ENCODE assay signal across 12 mouse cellular contexts in genomic region chr15:85295544-85295943, GRCm38 (mm10). TPM values are rescaled to one million over a fixed set of nuclear protein-coding genes. Genes with fewer than 3 reads are reported as not detected.
DNase-seq lines count a peak whose midpoint lies in the region; ATAC-seq and TF ChIP-seq lines count a peak whose summit lies in the region.
"Had no signal": no experiment of that assay in that cellular context is flagged by ENCODE, and none has a peak within 500 bp of the region (broad histone marks: within the 10 kb centered on the region; RNA-seq: fewer than 3 reads in every experiment).

No protein-coding gene starts in this region.

- no peak for TF ChIP-seq CTCF in kidney, postnatal 0 days (IDR thresholded peaks at IDR 0.05; ENCODE audit: low read depth)

- peak overlapping the region; percentile 71 for H3K27ac ChIP-seq in midbrain, embryonic 14.5 days (replicated peaks; ENCODE audit: low read depth, low read length)
- H3K27ac ChIP-seq in midbrain, embryonic 10.5 days (replicated peaks): no peak overlapping the region
- H3K27ac ChIP-seq in kidney, postnatal 0 days: peak overlapping the region; percentile 37; the same call in 1 of the 2 replicates
- H3K27ac ChIP-seq: neural tube, embryonic 12.5 days had no signal

- no peaks in the 10 kb centered on the region for H3K36me3 ChIP-seq in midbrain, embryonic 14.5 days (ENCODE audit: control insufficient read depth, insufficient read depth, low read length)
- no peaks in the 10 kb centered on the region for H3K36me3 ChIP-seq in midbrain, embryonic 10.5 days
- H3K36me3 ChIP-seq in kidney, postnatal 0 days (ENCODE audit: insufficient read depth, low read length): no peaks in the 10 kb centered on the region
- H3K36me3 ChIP-seq: neural tube, embryonic 12.5 days had no signal

- H3K9ac ChIP-seq in midbrain, embryonic 14.5 days (replicated peaks; ENCODE audit: low read length): no peak overlapping the region
- no peak overlapping the region for H3K9ac ChIP-seq in kidney, postnatal 0 days (ENCODE audit: low read depth, low read length)
- H3K9ac ChIP-seq: neural tube, embryonic 12.5 days had no signal

- DNase-seq in adrenal gland, adult (ENCODE audit: inconsistent age in 2 of 2, low spot score in 1 of 2): peak; percentile 67 to 72
- DNase-seq in adrenal gland, adult 8-10 months: no peak
- DNase-seq in midbrain, embryonic 14.5 days: peak; percentile 33
- no peak for DNase-seq in midbrain, embryonic 10.5 days (ENCODE audit: low spot score)
- DNase-seq in kidney, postnatal 0 days (ENCODE audit: low spot score): no peak
- no peak for DNase-seq in lung, postnatal 14 days
- no peak for DNase-seq in thymus, postnatal 14 days
- DNase-seq in frontal cortex, adult 2 months (ENCODE audit: extremely low spot score in 1 of 2, low spot score in 1 of 2): no peak
- DNase-seq: cerebellum, adult 18-20 months; gastrocnemius, postnatal 25 days; lung, postnatal 4 days had no signal

- 48% methylated on average over 8 of the region's 8 CpGs for WGBS in midbrain, embryonic 14.5 days
- WGBS in midbrain, embryonic 10.5 days: 80% methylated on average over 8 of the region's 8 CpGs
- WGBS in kidney, postnatal 0 days: 53% methylated on average over 8 of the region's 8 CpGs

- no peak overlapping the region for H3K4me2 ChIP-seq in midbrain, embryonic 14.5 days (ENCODE audit: low read length)
- H3K4me2 ChIP-seq in kidney, postnatal 0 days (ENCODE audit: low read length): no peak overlapping the region
- H3K4me2 ChIP-seq: neural tube, embryonic 12.5 days had no signal

- no peaks in the 10 kb centered on the region for H3K9me3 ChIP-seq in midbrain, embryonic 14.5 days (ENCODE audit: control insufficient read depth, low read length)
- H3K9me3 ChIP-seq in midbrain, embryonic 10.5 days (replicated peaks): no peaks in the 10 kb centered on the region
- no peaks in the 10 kb centered on the region for H3K9me3 ChIP-seq in kidney, postnatal 0 days (replicated peaks; ENCODE audit: low read length)
- H3K9me3 ChIP-seq: neural tube, embryonic 12.5 days had no signal

- H3K4me1 ChIP-seq in midbrain, embryonic 14.5 days (ENCODE audit: control insufficient read depth, insufficient read depth, low read length): peaks cover 16% of the 10 kb centered on the region
- H3K4me1 ChIP-seq in midbrain, embryonic 10.5 days: peaks cover 16% of the 10 kb centered on the region
- peaks cover 11% of the 10 kb centered on the region; the same call in 1 of the 2 replicates for H3K4me1 ChIP-seq in kidney, postnatal 0 days (replicated peaks; ENCODE audit: insufficient read depth, low read length)

- H3K4me3 ChIP-seq in midbrain, embryonic 14.5 days (replicated peaks; ENCODE audit: low read depth, low read length): no peak overlapping the region
- H3K4me3 ChIP-seq in midbrain, embryonic 10.5 days: no peak overlapping the region
- H3K4me3 ChIP-seq in kidney, postnatal 0 days (replicated peaks; ENCODE audit: low read depth, low read length): no peak overlapping the region
- H3K4me3 ChIP-seq: neural tube, embryonic 12.5 days had no signal

- no peak for ATAC-seq in midbrain, embryonic 14.5 days (ENCODE audit: low FRiP score, low TSS enrichment)
- ATAC-seq in kidney, postnatal 0 days (replicated peaks; ENCODE audit: low FRiP score, low read depth): no peak

- H3K27me3 ChIP-seq in midbrain, embryonic 14.5 days (ENCODE audit: control insufficient read depth, insufficient read depth, low read length): no peaks in the 10 kb centered on the region
- no peaks in the 10 kb centered on the region for H3K27me3 ChIP-seq in midbrain, embryonic 10.5 days (ENCODE audit: low read depth, poor library complexity, severe bottlenecking)
- no peaks in the 10 kb centered on the region for H3K27me3 ChIP-seq in kidney, postnatal 0 days (ENCODE audit: insufficient read depth, low read length)
- H3K27me3 ChIP-seq: neural tube, embryonic 12.5 days had no signal

RNA-seq across cellular contexts. Expression of gene Atxn10, which starts 40.5 kb away (rescaled TPM):
- 100 to 1,000 TPM; 131 to 142 (median 137) TPM for total RNA-seq in adrenal gland, adult 8-10 months (2022)
- 528 and 574 TPM in 2 replicates for polyA plus RNA-seq in midbrain, embryonic 14.5 days (2014; fragmentation: Nextera tagmentation; extraction: Ambion mirVana)
- 341 and 369 TPM in 2 replicates for polyA plus RNA-seq in midbrain, embryonic 10.5 days (2016; fragmentation: Nextera tagmentation; extraction: Ambion mirVana)
- 215 and 237 TPM in 2 replicates for polyA plus RNA-seq in kidney, postnatal 0 days (2015; fragmentation: Nextera tagmentation; extraction: Ambion mirVana)
- 254 and 281 TPM in 2 replicates for polyA plus RNA-seq in frontal cortex, adult 2 months (2012; rRNA removed)

Comparison
In these comparisons a context has a peak if more than half of its experiments do, and no peak if none do; other contexts are left out.
1. DNase-seq: peak in adrenal gland, adult (2 of 2) and midbrain, embryonic 14.5 days (single experiment); none in adrenal gland, adult 8-10 months (single experiment), midbrain, embryonic 10.5 days (single experiment), kidney, postnatal 0 days (single experiment), lung, postnatal 14 days (single experiment), thymus, postnatal 14 days (single experiment) and frontal cortex, adult 2 months (0 of 2).